ENCODE assay signal across 11 mouse cellular contexts in genomic region chr4:41505131-41505551, GRCm38 (mm10). TPM values are rescaled to one million over a fixed set of nuclear protein-coding genes. Genes with fewer than 3 reads are reported as not detected.
DNase-seq lines count a peak whose midpoint lies in the region; ATAC-seq and TF ChIP-seq lines count a peak whose summit lies in the region.
"Had no signal": no experiment of that assay in that cellular context is flagged by ENCODE, and none has a peak within 500 bp of the region (broad histone marks: within the 10 kb centered on the region; RNA-seq: fewer than 3 reads in every experiment).

No protein-coding gene starts in this region.

- no peak overlapping the region for H3K4me3 ChIP-seq in hindbrain, postnatal 0 days (ENCODE audit: low read length)
- H3K4me3 ChIP-seq in hindbrain, embryonic 14.5 days (replicated peaks; ENCODE audit: low read length) = no peak overlapping the region
- H3K4me3 ChIP-seq in CH12.LX (replicated peaks in 1 of 3; ENCODE audit: low read depth in 2 of 3, low read length in 2 of 3, poor library complexity in 1 of 3) = no peak overlapping the region
- no peak overlapping the region for H3K4me3 ChIP-seq in liver, embryonic 13.5 days (replicated peaks)
- H3K4me3 ChIP-seq: hindbrain, embryonic 15.5 days; megakaryocyte, embryonic 14.5 days had no signal

- DNase-seq in hindbrain, postnatal 0 days (ENCODE audit: low spot score) = no peak
- no peak for DNase-seq in hindbrain, embryonic 14.5 days (ENCODE audit: low spot score)
- DNase-seq in 416B (ENCODE audit: low read depth) = peak; percentile 96
- DNase-seq in CH12.LX (ENCODE audit: extremely low read depth) = peak; percentile 3
- DNase-seq in liver, embryonic 13.5 days = peak; percentile 16
- DNase-seq in right cerebral cortex, postnatal 25 days = no peak
- no peak for DNase-seq in left cerebral cortex, adult 18-20 months (ENCODE audit: low spot score in 2 of 2)
- DNase-seq in natural killer cell, adult 2 months (ENCODE audit: low spot score in 2 of 2) = no peak
- DNase-seq: cerebellum, adult 8-10 months had no signal

- no peak overlapping the region for H3K27ac ChIP-seq in hindbrain, postnatal 0 days
- H3K27ac ChIP-seq in hindbrain, embryonic 14.5 days = no peak overlapping the region
- H3K27ac ChIP-seq in CH12.LX (ENCODE audit: insufficient read depth, low read depth) = no peak overlapping the region
- H3K27ac ChIP-seq in liver, embryonic 13.5 days = no peak overlapping the region
- H3K27ac ChIP-seq: hindbrain, embryonic 15.5 days had no signal

- no peaks in the 10 kb centered on the region for H3K36me3 ChIP-seq in hindbrain, postnatal 0 days (ENCODE audit: insufficient read depth, low read length)
- H3K36me3 ChIP-seq in hindbrain, embryonic 14.5 days (replicated peaks; ENCODE audit: control insufficient read depth, insufficient read depth) = no peaks in the 10 kb centered on the region
- H3K36me3 ChIP-seq in CH12.LX (replicated peaks in 1 of 2; ENCODE audit: control insufficient read depth in 1 of 2, insufficient read depth in 1 of 2, low read length in 1 of 2) = no peaks in the 10 kb centered on the region
- H3K36me3 ChIP-seq in liver, embryonic 13.5 days = no peaks in the 10 kb centered on the region
- H3K36me3 ChIP-seq: hindbrain, embryonic 15.5 days had no signal

- no peak for ATAC-seq in hindbrain, postnatal 0 days
- ATAC-seq in hindbrain, embryonic 14.5 days (ENCODE audit: low FRiP score) = no peak
- no peak for ATAC-seq in liver, embryonic 13.5 days (ENCODE audit: low read depth)

- peaks cover 17% of the 10 kb centered on the region; the same call in 1 of the 2 replicates for H3K4me1 ChIP-seq in hindbrain, postnatal 0 days (ENCODE audit: insufficient read depth, low read length)
- H3K4me1 ChIP-seq in hindbrain, embryonic 14.5 days (replicated peaks; ENCODE audit: control insufficient read depth, insufficient read depth, low read length) = peaks cover 17% of the 10 kb centered on the region
- H3K4me1 ChIP-seq in CH12.LX (ENCODE audit: control insufficient read depth in 1 of 2, insufficient read depth in 2 of 2) = no peaks in the 10 kb centered on the region
- peaks cover 35% of the 10 kb centered on the region for H3K4me1 ChIP-seq in liver, embryonic 13.5 days (replicated peaks)

- no peak overlapping the region for H3K4me2 ChIP-seq in hindbrain, postnatal 0 days (ENCODE audit: low read depth, low read length)
- no peak overlapping the region for H3K4me2 ChIP-seq in hindbrain, embryonic 14.5 days (replicated peaks)
- no peak overlapping the region for H3K4me2 ChIP-seq in CH12.LX (ENCODE audit: insufficient read depth, low read depth, poor library complexity, severe bottlenecking)
- H3K4me2 ChIP-seq in liver, embryonic 13.5 days = no peak overlapping the region
- H3K4me2 ChIP-seq: hindbrain, embryonic 15.5 days had no signal

- no peak for TF ChIP-seq POLR2A in CH12.LX (IDR thresholded peaks at IDR 0.05; ENCODE audit: low read depth, low read length)

- no peak; the same call in none of the 2 replicates for TF ChIP-seq RAD21 in CH12.LX (IDR thresholded peaks at IDR 0.05; ENCODE audit: low read depth, low read length)

- no peaks in the 10 kb centered on the region for H3K9me3 ChIP-seq in hindbrain, postnatal 0 days (ENCODE audit: low read length)
- no peaks in the 10 kb centered on the region for H3K9me3 ChIP-seq in hindbrain, embryonic 14.5 days (ENCODE audit: control insufficient read depth, low read length)
- H3K9me3 ChIP-seq in CH12.LX (replicated peaks; ENCODE audit: low read length) = peaks cover 10% of the 10 kb centered on the region
- H3K9me3 ChIP-seq in liver, embryonic 13.5 days (replicated peaks) = no peaks in the 10 kb centered on the region
- H3K9me3 ChIP-seq: hindbrain, embryonic 15.5 days had no signal

- no peaks in the 10 kb centered on the region for H3K79me2 ChIP-seq in CH12.LX (replicated peaks; ENCODE audit: control insufficient read depth, extremely low read depth, insufficient read depth, poor library complexity, severe bottlenecking)

- no peaks in the 10 kb centered on the region; the same call in 1 of the 2 replicates for H3K27me3 ChIP-seq in hindbrain, postnatal 0 days (ENCODE audit: insufficient read depth, low read length)
- H3K27me3 ChIP-seq in hindbrain, embryonic 14.5 days (ENCODE audit: control insufficient read depth, insufficient read depth, low read length) = peaks cover 21% of the 10 kb centered on the region
- H3K27me3 ChIP-seq in CH12.LX (replicated peaks) = peaks cover 69% of the 10 kb centered on the region
- peaks cover 69% of the 10 kb centered on the region for H3K27me3 ChIP-seq in liver, embryonic 13.5 days

- in situ Hi-C loops in CH12.LX (cut with MboI; ENCODE audit: low pct_ligation_motif_present, low pct_unique_long_range_greater_than_20kb, low sequenced_read_pairs) = no loop called here

- dilution Hi-C loops in CH12.LX (cut with MboI; ENCODE audit: extremely low pct_ligation_motif_present, extremely low pct_unique_long_range_greater_than_20kb, low sequenced_read_pairs) = no loop called here

- TF ChIP-seq CTCF in hindbrain, postnatal 0 days (IDR thresholded peaks at IDR 0.05; ENCODE audit: low read depth) = peak; percentile 51
- peak; percentile 8 to 47; a peak in 2 of 4 replicates for TF ChIP-seq CTCF in CH12.LX (conservative IDR thresholded peaks at IDR 0.05 in 1 of 2, IDR thresholded peaks at IDR 0.05 in 1 of 2; ENCODE audit: low read depth in 2 of 2, low read length in 2 of 2)

- no peak for TF ChIP-seq EP300 in CH12.LX (IDR thresholded peaks at IDR 0.05; ENCODE audit: low read length)

- no peak overlapping the region for H3K9ac ChIP-seq in hindbrain, postnatal 0 days (replicated peaks; ENCODE audit: low read length)
- H3K9ac ChIP-seq in hindbrain, embryonic 14.5 days = no peak overlapping the region
- no peak overlapping the region for H3K9ac ChIP-seq in CH12.LX (ENCODE audit: insufficient read depth, low read depth)
- no peak overlapping the region for H3K9ac ChIP-seq in liver, embryonic 13.5 days
- H3K9ac ChIP-seq: hindbrain, embryonic 15.5 days had no signal

- WGBS in hindbrain, postnatal 0 days = 58% methylated on average over 11 of the region's 11 CpGs
- 55% methylated on average over 11 of the region's 11 CpGs for WGBS in hindbrain, embryonic 14.5 days
- WGBS in liver, embryonic 13.5 days (ENCODE audit: insufficient replicate concordance) = 42% methylated on average over 11 of the region's 11 CpGs

TF ChIP-seq in CH12.LX, 34 proteins besides CTCF, POLR2A, EP300 and RAD21:
- TF ChIP-seq KAT2A (IDR thresholded peaks at IDR 0.05; ENCODE audit: insufficient replicate concordance, low read length) (no peak), MAFK (IDR thresholded peaks at IDR 0.05; ENCODE audit: insufficient replicate concordance, low read length) (no peak), BHLHE40 (IDR thresholded peaks at IDR 0.05; ENCODE audit: low read depth, low read length) (no peak), JUND (conservative IDR thresholded peaks at IDR 0.05; ENCODE audit: low read depth, low read length) (no peak), NRF1 (IDR thresholded peaks at IDR 0.05; ENCODE audit: low read depth, low read length) (no peak), CHD2 (IDR thresholded peaks at IDR 0.05; ENCODE audit: low read length) (no peak), IRF4 (IDR thresholded peaks at IDR 0.05; ENCODE audit: low read depth, low read length) (no peak), ZNF384 (IDR thresholded peaks at IDR 0.05; ENCODE audit: low read depth, low read length) (no peak), HCFC1 (IDR thresholded peaks at IDR 0.05; ENCODE audit: low read depth, low read length) (no peak), ZMIZ1 (IDR thresholded peaks at IDR 0.05; ENCODE audit: low read depth, low read length) (no peak)

RNA-seq across cellular contexts. Expression of gene AI464131, which starts 2.3 kb away (rescaled TPM):
- 62.4 and 69.9 TPM in 2 replicates for total RNA-seq in hindbrain, postnatal 0 days (2014; rRNA removed)
- polyA plus RNA-seq in hindbrain, postnatal 0 days (2015; fragmentation: Nextera tagmentation; extraction: Ambion mirVana) = 22.0 and 22.9 TPM in 2 replicates
- 10.3 and 12.4 TPM in 2 replicates for polyA plus RNA-seq in hindbrain, embryonic 14.5 days (2014; fragmentation: Nextera tagmentation; extraction: Ambion mirVana)
- 0.04 TPM in 2 replicates for total RNA-seq in CH12.LX (2012; rRNA removed)
- not detected in 2 replicates for total RNA-seq in CH12.LX (2014; rRNA removed)
- polyA plus RNA-seq in CH12.LX (2012; ENCODE audit: insufficient read length, low read depth) = 0.10 TPM in 1 of 2 replicates, not detected in the other
- polyA plus RNA-seq in liver, embryonic 13.5 days (2015; fragmentation: Nextera tagmentation; extraction: Ambion mirVana) = 0.51 and 0.72 TPM in 2 replicates
- 10 to 100 TPM; 23.5 to 24.3 TPM for total RNA-seq in left cerebral cortex, adult 18-20 months (2021)

RNA-seq across cellular contexts. Expression of gene 1110017D15Rik, which starts 12.0 kb away (rescaled TPM):
- total RNA-seq in hindbrain, postnatal 0 days (2014; rRNA removed) = 2.3 and 9.9 TPM in 2 replicates
- polyA plus RNA-seq in hindbrain, postnatal 0 days (2015; fragmentation: Nextera tagmentation; extraction: Ambion mirVana) = 19.9 and 21.4 TPM in 2 replicates
- 19.5 and 24.2 TPM in 2 replicates for polyA plus RNA-seq in hindbrain, embryonic 14.5 days (2014; fragmentation: Nextera tagmentation; extraction: Ambion mirVana)
- total RNA-seq in CH12.LX (2012; rRNA removed) (not detected in 2 replicates), CH12.LX (2014; rRNA removed) (not detected in 2 replicates)
- not detected in 2 replicates for polyA plus RNA-seq in CH12.LX (2012; ENCODE audit: insufficient read length, low read depth)
- polyA plus RNA-seq in liver, embryonic 13.5 days (2015; fragmentation: Nextera tagmentation; extraction: Ambion mirVana) = 0.19 TPM in 1 of 2 replicates, not detected in the other
- total RNA-seq in left cerebral cortex, adult 18-20 months (2021) = 1 to 10 TPM; 5.1 to 5.7 TPM

RNA-seq across cellular contexts. Expression of gene Nudt2, which starts 40.2 kb away (rescaled TPM):
- 29.2 and 40.7 TPM in 2 replicates for total RNA-seq in hindbrain, postnatal 0 days (2014; rRNA removed)
- polyA plus RNA-seq in hindbrain, postnatal 0 days (2015; fragmentation: Nextera tagmentation; extraction: Ambion mirVana) = 68.6 and 71.6 TPM in 2 replicates
- polyA plus RNA-seq in hindbrain, embryonic 14.5 days (2014; fragmentation: Nextera tagmentation; extraction: Ambion mirVana) = 72.5 and 82.6 TPM in 2 replicates
- 26.5 and 27.9 TPM in 2 replicates for total RNA-seq in CH12.LX (2012; rRNA removed)
- 40.2 and 47.1 TPM in 2 replicates for total RNA-seq in CH12.LX (2014; rRNA removed)
- 21.7 and 23.2 TPM in 2 replicates for polyA plus RNA-seq in CH12.LX (2012; ENCODE audit: insufficient read length, low read depth)
- 27.7 and 32.0 TPM in 2 replicates for polyA plus RNA-seq in liver, embryonic 13.5 days (2015; fragmentation: Nextera tagmentation; extraction: Ambion mirVana)
- 10 to 100 TPM; 31.9 to 33.9 TPM for total RNA-seq in left cerebral cortex, adult 18-20 months (2021)

RNA-seq across cellular contexts. Expression of gene Kif24, which starts 40.5 kb away (rescaled TPM):
- 4.2 and 4.8 TPM in 2 replicates for total RNA-seq in hindbrain, postnatal 0 days (2014; rRNA removed)
- polyA plus RNA-seq in hindbrain, postnatal 0 days (2015; fragmentation: Nextera tagmentation; extraction: Ambion mirVana) = 2.3 and 2.7 TPM in 2 replicates
- 2.3 and 3.4 TPM in 2 replicates for polyA plus RNA-seq in hindbrain, embryonic 14.5 days (2014; fragmentation: Nextera tagmentation; extraction: Ambion mirVana)
- total RNA-seq in CH12.LX (2012; rRNA removed) = 8.6 and 9.1 TPM in 2 replicates
- total RNA-seq in CH12.LX (2014; rRNA removed) = 5.5 and 6.4 TPM in 2 replicates
- 7.9 and 8.4 TPM in 2 replicates for polyA plus RNA-seq in CH12.LX (2012; ENCODE audit: insufficient read length, low read depth)
- polyA plus RNA-seq in liver, embryonic 13.5 days (2015; fragmentation: Nextera tagmentation; extraction: Ambion mirVana) = 5.7 and 7.0 TPM in 2 replicates
- 1 to 10 TPM in 1 of 2 experiments, under 1 TPM in 1; 0.49 to 1.2 TPM for total RNA-seq in left cerebral cortex, adult 18-20 months (2021)

Comparison
In these comparisons a context has a peak if more than half of its experiments do, and no peak if none do; other contexts are left out.
1. DNase-seq: peak in 416B (single experiment), CH12.LX (single experiment) and liver, embryonic 13.5 days (single experiment); none in hindbrain, postnatal 0 days (single experiment), hindbrain, embryonic 14.5 days (single experiment), right cerebral cortex, postnatal 25 days (single experiment), left cerebral cortex, adult 18-20 months (0 of 2) and natural killer cell, adult 2 months (0 of 2).
2. RNA of gene 1110017D15Rik, which starts 12.0 kb away (polyA plus RNA-seq): 19.5 to 24.2 TPM in hindbrain, embryonic 14.5 days and 19.9 to 21.4 TPM in hindbrain, postnatal 0 days; not detected in CH12.LX and 0.19 TPM in liver, embryonic 13.5 days; every median in the first group is over 10 times any median in the second.